Mouse (Mus musculus) spleen, adult 12 weeks (tissue): ENCODE results near the gene Ccdc184.
A peak's percentile ranks its signal among the peaks of the same experiment; 100 is the strongest.

Source experiments
- DNase-seq: peaks from one replicate; pipeline ENCODE4 v3.0.0; 2022; ENCODE audit warnings: low spot score

Ccdc184 gene

DNA sequence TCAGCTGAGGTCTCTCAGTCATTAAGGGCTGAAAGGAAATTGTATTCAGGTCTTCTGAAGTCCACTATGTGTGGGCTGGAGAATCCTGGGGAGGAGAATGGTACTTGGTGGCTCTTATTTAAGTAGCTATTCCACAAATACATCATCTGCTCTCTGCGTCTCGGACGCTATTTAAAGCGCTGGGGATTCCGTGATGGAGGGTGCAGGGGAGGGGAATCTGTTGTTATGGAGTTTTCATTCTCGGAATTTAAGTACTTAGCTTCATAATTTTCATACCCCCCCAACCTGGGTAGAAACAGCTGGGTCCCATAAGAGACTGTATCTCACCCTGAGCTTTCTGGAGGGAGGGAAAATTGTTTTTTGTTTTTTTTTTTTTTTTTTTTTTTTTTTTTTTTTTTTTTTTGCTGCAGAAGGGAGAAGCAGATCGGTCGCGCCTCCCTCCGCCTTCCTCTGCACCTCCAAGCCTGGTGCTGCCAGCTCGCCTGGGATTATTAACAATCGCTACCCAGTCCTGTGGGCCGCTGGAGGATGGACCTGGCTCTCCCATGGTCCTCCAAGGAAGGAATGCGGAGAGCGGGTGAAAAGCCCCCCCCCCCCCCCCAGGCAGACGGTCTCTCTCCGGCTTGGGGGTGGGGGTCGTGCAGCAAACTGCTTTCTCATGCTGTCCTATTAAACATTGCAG is at the start of gene Ccdc184:
Gene Ccdc184, plus strand, starts transcription at position 196 of the 682 bp plus-strand sequence.
- no peak for DNase-seq

- DNase-seq, result no peak
These were observed 47.6 kb upstream of the Ccdc184 start for GRCm38 (mm10) chr15:98119363-98119762.

DNA sequence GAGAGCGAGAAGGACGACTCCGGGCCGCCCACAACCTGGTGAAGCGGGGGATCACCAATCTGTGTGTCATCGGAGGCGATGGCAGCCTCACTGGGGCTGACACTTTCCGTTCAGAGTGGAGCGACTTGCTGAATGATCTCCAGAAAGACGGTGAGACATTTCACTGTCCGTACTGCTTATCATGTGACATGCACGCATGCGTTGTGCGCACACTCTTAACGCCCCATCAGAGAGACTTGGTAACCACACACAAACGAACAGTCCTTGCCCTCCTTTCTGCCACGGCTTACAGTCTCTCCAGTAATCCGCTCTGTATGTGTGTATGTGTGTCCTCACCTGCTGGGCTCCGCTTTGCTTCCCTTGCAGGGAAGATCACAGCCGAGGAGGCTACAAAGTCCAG is 46.1 kb upstream of the Ccdc184 start:
- no peak for DNase-seq

GRCm38 (mm10) chr15:98131001-98131400 is 36.0 kb upstream of the Ccdc184 start:
- no peak for DNase-seq

DNA sequence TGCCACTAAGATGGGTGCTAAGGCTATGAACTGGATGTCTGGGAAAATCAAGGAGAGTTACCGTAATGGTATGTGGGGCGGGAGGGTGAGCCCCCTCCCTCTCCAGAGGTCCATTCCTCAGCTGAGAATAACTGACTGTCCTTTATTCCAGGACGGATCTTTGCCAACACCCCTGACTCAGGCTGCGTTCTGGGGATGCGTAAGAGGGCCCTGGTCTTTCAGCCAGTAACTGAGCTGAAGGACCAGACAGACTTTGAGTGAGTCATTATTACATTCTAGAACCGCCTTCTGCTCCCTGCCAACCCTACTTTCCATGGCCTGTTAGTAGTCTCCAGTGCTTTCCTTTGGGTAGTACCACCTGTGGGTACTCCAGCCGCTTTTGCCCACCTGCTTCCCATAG is 35.5 kb upstream of the Ccdc184 start:
- no peak for DNase-seq

- DNase-seq, result no peak
These were observed 34.9 kb upstream of the Ccdc184 start for GRCm38 (mm10) chr15:98131942-98132655.

DNA sequence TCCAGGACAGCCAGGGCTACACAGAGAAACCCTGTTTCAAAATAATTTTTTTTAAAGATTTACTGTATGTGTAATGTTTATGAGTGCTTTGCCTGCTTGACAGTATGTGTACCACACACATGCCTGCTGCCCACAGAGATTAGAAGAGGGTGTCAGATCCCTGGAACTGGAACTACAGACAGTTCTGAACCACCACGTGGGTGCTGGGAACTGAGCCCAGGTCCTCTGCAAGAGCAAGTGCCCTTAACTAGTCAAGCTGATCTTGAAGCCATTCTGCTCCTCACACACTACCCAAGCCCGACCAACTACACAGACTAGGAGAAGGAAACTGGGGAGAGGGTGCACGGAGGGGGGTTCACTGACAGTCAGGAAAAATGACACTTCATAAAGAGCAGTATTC is 33.5 kb upstream of the Ccdc184 start:
- no peak for DNase-seq

GRCm38 (mm10) chr15:98134034-98134433 is 32.9 kb upstream of the Ccdc184 start:
- DNase-seq, result no peak

DNA sequence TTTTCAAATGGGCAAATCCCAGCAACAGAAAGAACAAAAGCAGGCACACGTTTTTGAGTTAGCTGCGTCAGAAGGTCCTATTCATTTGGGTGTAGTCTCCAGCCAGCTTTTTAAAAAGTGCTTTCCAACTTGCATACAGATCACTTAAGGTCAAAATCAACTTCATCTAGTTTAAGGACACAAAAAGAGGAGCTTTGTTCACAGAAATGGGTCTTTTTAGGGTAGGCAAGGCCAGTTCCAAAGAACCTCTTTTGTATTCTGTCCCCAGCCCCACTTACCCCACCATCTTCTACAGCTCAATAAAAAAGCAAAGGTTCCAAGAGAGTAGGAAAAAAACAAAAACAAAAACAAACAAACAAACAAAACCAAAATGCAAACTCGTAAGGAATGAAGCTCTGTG is 32.3 kb upstream of the Ccdc184 start:
- no peak for DNase-seq

GRCm38 (mm10) chr15:98135671-98136070 is 31.3 kb upstream of the Ccdc184 start:
- DNase-seq, result no peak

- DNase-seq, result no peak
These were observed 30.1 kb upstream of the Ccdc184 start for GRCm38 (mm10) chr15:98136871-98137270.

DNA sequence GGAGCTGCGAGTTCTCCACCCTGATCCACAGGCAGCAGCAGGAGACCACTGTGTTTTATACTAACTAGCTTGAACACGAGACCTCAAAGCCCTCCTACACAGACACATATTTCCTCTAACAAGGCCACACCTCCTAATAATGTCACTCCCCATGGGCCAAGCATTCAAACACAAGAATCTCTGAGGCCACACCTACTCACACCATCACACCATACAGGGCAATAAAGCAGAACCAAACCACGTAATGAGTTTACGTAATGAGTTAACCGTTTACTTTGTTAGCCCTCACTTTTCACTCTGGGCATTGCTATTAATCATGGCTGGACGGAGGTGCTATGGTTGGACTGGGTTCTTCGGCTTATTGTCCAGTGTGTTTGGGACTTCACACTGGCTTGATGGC is 27.2 kb upstream of the Ccdc184 start:
- DNase-seq, result no peak

GRCm38 (mm10) chr15:98140809-98141208 is 26.1 kb upstream of the Ccdc184 start:
- DNase-seq, result no peak

- DNase-seq, result no peak
These were observed 24.4 kb upstream of the Ccdc184 start for GRCm38 (mm10) chr15:98142515-98142914.

GRCm38 (mm10) chr15:98144861-98145507 is 22.0 kb upstream of the Ccdc184 start:
- peak; percentile 7 for DNase-seq

- peak; percentile 81 for DNase-seq
These were observed 21.3 kb upstream of the Ccdc184 start for GRCm38 (mm10) chr15:98145559-98146181.

- DNase-seq, result no peak
These were observed 18.6 kb upstream of the Ccdc184 start for GRCm38 (mm10) chr15:98148356-98148755.

GRCm38 (mm10) chr15:98149166-98149602 is 17.8 kb upstream of the Ccdc184 start:
- no peak for DNase-seq

- no peak for DNase-seq
These were observed 14.0 kb upstream of the Ccdc184 start for GRCm38 (mm10) chr15:98152916-98153315.

DNA sequence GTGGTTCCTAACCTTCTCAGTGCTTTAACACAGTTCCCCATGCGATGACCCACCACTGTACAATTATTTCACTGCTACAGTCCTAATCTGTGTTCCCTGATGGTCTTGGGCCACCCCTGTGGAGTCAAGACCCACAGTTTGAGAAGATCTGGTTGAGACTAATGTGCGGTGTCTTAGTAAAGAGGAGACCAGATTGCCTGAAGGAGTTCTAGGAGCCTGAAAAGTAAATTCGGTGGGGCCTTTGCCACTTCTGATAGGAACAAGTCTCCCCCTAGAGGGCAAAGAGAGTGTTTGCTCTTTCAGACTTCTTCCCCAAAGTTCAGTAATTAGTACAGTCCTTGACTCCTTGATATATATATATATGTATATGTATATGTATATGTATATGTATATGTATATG is 13.3 kb upstream of the Ccdc184 start:
- no peak for DNase-seq

DNA sequence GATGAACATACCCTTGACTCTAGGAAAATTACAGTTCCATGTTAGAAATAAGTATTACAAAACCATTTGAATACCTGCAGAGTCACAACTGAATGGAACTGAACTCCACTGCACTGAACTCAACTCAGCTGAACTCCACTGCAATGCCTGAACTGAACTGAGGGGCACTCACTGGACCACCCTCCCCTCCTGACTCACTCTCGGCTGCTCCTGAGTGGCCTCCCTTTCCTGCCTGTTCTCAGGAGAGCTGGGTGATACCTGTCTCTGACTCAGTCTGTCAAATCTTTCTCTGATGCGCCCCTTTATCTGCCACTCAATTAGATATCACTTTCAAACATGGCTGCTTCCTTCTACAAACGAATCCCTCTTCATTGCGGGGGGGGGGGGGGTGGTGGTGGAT is 12.8 kb upstream of the Ccdc184 start:
- no peak for DNase-seq

- DNase-seq, result no peak
These were observed 12.3 kb upstream of the Ccdc184 start for GRCm38 (mm10) chr15:98154631-98155030.

DNA sequence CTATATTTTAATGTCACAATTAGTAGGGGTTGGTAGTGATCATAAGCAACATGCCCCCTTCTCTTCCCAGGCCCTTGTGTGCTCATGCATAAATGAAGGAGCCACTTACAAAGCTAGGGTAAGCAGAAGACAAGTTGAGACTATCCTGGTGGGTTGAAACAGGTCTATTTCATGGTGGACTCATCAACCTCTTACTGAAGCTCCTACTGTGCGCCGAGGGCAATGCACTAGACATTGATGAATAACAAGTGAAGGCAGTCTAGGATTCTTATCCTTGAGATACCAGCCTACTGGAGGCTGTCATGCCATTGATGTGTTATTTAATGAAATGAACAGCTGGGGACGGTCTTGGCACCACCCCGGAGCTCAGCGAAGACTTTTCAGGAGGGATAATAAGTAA is 11.7 kb upstream of the Ccdc184 start:
- no peak for DNase-seq
